ENCODE assay signal across 27 mouse cellular contexts in the genomic region with DNA sequence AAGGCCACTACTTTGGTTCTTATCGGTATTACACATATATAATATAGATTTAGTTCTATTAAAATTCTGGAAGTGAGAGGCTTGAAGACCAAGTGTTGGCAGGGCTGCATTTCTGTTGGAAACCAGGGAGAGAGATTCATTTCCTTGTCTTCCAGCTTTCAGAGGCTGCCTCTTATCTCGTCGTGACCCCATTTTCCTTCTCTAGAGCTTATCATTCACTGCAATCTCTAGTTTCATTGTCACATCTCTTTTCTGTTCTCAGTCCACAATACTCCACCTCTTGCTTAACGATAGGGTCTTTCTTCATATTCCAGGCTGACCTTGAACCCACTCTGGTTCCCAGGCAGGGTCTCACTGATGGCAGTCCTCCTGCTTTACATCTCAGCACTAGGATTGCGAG.
"Had no signal": no experiment of that assay in that cellular context is flagged by ENCODE, and none has a peak within 500 bp of the region (broad histone marks: within the 10 kb centered on the region; RNA-seq: fewer than 3 reads in every experiment).

No protein-coding gene starts in this region.

- H3K27ac ChIP-seq: embryonic facial prominence, embryonic 10.5 days; embryonic facial prominence, embryonic 12.5 days; embryonic facial prominence, embryonic 13.5 days; embryonic facial prominence, embryonic 15.5 days; forebrain, embryonic 12.5 days; forebrain, embryonic 13.5 days; gastrocnemius, adult 2 months; heart, adult 2 months; heart, embryonic 10.5 days had no signal

- H3K4me1 ChIP-seq: embryonic facial prominence, embryonic 12.5 days had no signal

- H3K4me2 ChIP-seq: embryonic facial prominence, embryonic 12.5 days; embryonic facial prominence, embryonic 13.5 days; embryonic facial prominence, embryonic 15.5 days; forebrain, embryonic 12.5 days; forebrain, embryonic 13.5 days; heart, embryonic 11.5 days had no signal

- H3K4me3 ChIP-seq: embryonic facial prominence, embryonic 10.5 days; embryonic facial prominence, embryonic 12.5 days; embryonic facial prominence, embryonic 13.5 days; embryonic facial prominence, embryonic 15.5 days; erythroblast, embryonic 14.5 days; forebrain, embryonic 12.5 days; forebrain, embryonic 13.5 days; gastrocnemius, adult 2 months; heart, adult 2 months; heart, embryonic 10.5 days had no signal

- DNase-seq: cerebellum, adult 8-10 months; cerebellum, adult 9-10 months; cerebellum, adult 9-11 months; cerebellum, postnatal 14 days; cerebellum, postnatal 25 days; cerebellum, postnatal 36 days; embryo, embryonic 11 days; forebrain, postnatal 0 days; gastrocnemius, adult 2 months; gastrocnemius, postnatal 10 days; gastrocnemius, postnatal 14 days; gastrocnemius, postnatal 25 days; gastrocnemius, postnatal 36 days; heart, adult 11 months; heart, adult 18-20 months; heart, adult 2 months had no signal

- H3K36me3 ChIP-seq: embryonic facial prominence, embryonic 10.5 days; embryonic facial prominence, embryonic 12.5 days; embryonic facial prominence, embryonic 13.5 days; embryonic facial prominence, embryonic 15.5 days; forebrain, embryonic 12.5 days; heart, embryonic 10.5 days had no signal

- H3K9me3 ChIP-seq: embryonic facial prominence, embryonic 12.5 days; embryonic facial prominence, embryonic 15.5 days; forebrain, embryonic 12.5 days; heart, embryonic 10.5 days had no signal

- H3K9ac ChIP-seq: embryonic facial prominence, embryonic 12.5 days; embryonic facial prominence, embryonic 13.5 days; embryonic facial prominence, embryonic 15.5 days; forebrain, embryonic 12.5 days; forebrain, embryonic 13.5 days; forebrain, postnatal 0 days had no signal

- ATAC-seq: forebrain, embryonic 13.5 days; forebrain, embryonic 14.5 days; forebrain, embryonic 16.5 days; forebrain, postnatal 0 days had no signal

- H3K27me3 ChIP-seq: embryonic facial prominence, embryonic 12.5 days; embryonic facial prominence, embryonic 13.5 days; embryonic facial prominence, embryonic 15.5 days; forebrain, embryonic 12.5 days; forebrain, embryonic 13.5 days had no signal
